Mouse (Mus musculus) cerebellum, adult 8-10 months (tissue): ENCODE measurements around the gene Fgl2.
"Not testable (repeated sequence)": the region's sequence is repeated elsewhere in the genome, so short reads cannot be mapped to it uniquely, and the experiment has no call there.

Experiments used
- DNase-seq: peaks from one replicate; pipeline ENCODE4 v3.0.0; 2022

Gene Fgl2

GRCm38 (mm10) chr5:21372493-21373179 is at the start of gene Fgl2:
Gene Fgl2 (plus strand): TSS chr5:21372642.
- DNase-seq, result peak; percentile 4

GRCm38 (mm10) chr5:21326494-21326893 is 45.9 kb upstream of the Fgl2 start:
- peak; percentile 7 for DNase-seq

GRCm38 (mm10) chr5:21328560-21328959 is 43.9 kb upstream of the Fgl2 start:
- no peak for DNase-seq

- no peak for DNase-seq
These were observed 42.5 kb upstream of the Fgl2 start for GRCm38 (mm10) chr5:21329672-21330665.

GRCm38 (mm10) chr5:21331656-21332055 is 40.8 kb upstream of the Fgl2 start:
- no peak for DNase-seq

GRCm38 (mm10) chr5:21332119-21332518 is 40.3 kb upstream of the Fgl2 start:
- DNase-seq, result no peak

- not testable (repeated sequence) for DNase-seq
These were observed 30.2 kb upstream of the Fgl2 start for GRCm38 (mm10) chr5:21342265-21342664.

- DNase-seq, result no peak
These were observed 24.1 kb upstream of the Fgl2 start for GRCm38 (mm10) chr5:21348366-21348765.

GRCm38 (mm10) chr5:21351678-21352077 is 20.8 kb upstream of the Fgl2 start:
- no peak for DNase-seq

- DNase-seq, result no peak
These were observed 13.8 kb upstream of the Fgl2 start for GRCm38 (mm10) chr5:21358648-21359047.

- no peak for DNase-seq
These were observed 9.1 kb upstream of the Fgl2 start for GRCm38 (mm10) chr5:21363343-21363742.

- DNase-seq, result no peak
These were observed 5.9 kb upstream of the Fgl2 start for GRCm38 (mm10) chr5:21366338-21367053.

- DNase-seq, result no peak
These were observed 4.9 kb upstream of the Fgl2 start for GRCm38 (mm10) chr5:21367514-21367913.

GRCm38 (mm10) chr5:21370218-21370947 is 2.1 kb upstream of the Fgl2 start:
- no peak for DNase-seq

- DNase-seq, result no peak
These were observed 522 bp upstream of the Fgl2 start for GRCm38 (mm10) chr5:21371920-21372319.

GRCm38 (mm10) chr5:21373180-21373518 is 707 bp downstream of the Fgl2 start:
- DNase-seq, result no peak

GRCm38 (mm10) chr5:21376935-21377334 is 4.5 kb downstream of the Fgl2 start:
- DNase-seq, result no peak

GRCm38 (mm10) chr5:21378397-21378796 is 6.0 kb downstream of the Fgl2 start:
- no peak for DNase-seq

GRCm38 (mm10) chr5:21381986-21382385 is 9.5 kb downstream of the Fgl2 start:
- no peak for DNase-seq

- no peak for DNase-seq
These were observed 10.2 kb downstream of the Fgl2 start for GRCm38 (mm10) chr5:21382678-21383077.

- DNase-seq, result no peak
These were observed 11.2 kb downstream of the Fgl2 start for GRCm38 (mm10) chr5:21383392-21384251.
